Mouse (Mus musculus): ENCODE measurements around the gene Mfsd12.

The Mfsd12 gene

GRCm38 (mm10) chr10:81403511-81403910, 46.2 kb downstream of the Mfsd12 start:
- DNase-seq = no peak

GRCm38 (mm10) chr10:81404082-81404481, 46.8 kb downstream of the Mfsd12 start:
- DNase-seq = peak; percentile 63

- DNase-seq = no peak
Measured at GRCm38 (mm10) chr10:81404720-81405119, 47.4 kb downstream of the Mfsd12 start.

- peak; percentile 89 for DNase-seq
Measured at GRCm38 (mm10) chr10:81405588-81406201, 48.4 kb downstream of the Mfsd12 start.

- DNase-seq = no peak
Measured at GRCm38 (mm10) chr10:81406504-81407440, 49.5 kb downstream of the Mfsd12 start.

GRCm38 (mm10) chr10:81407539-81408423, 50.5 kb downstream of the Mfsd12 start:
- no peak for DNase-seq

- no peak for DNase-seq
Measured at GRCm38 (mm10) chr10:81408424-81408729, 51.1 kb downstream of the Mfsd12 start.

- peak; percentile 87 for DNase-seq
Measured at GRCm38 (mm10) chr10:81408871-81409291, 51.6 kb downstream of the Mfsd12 start.

GRCm38 (mm10) chr10:81409330-81409729, 52.0 kb downstream of the Mfsd12 start:
- DNase-seq = no peak

- no peak for DNase-seq
Measured at GRCm38 (mm10) chr10:81410350-81410749, 53.1 kb downstream of the Mfsd12 start.

GRCm38 (mm10) chr10:81410981-81411380, 53.7 kb downstream of the Mfsd12 start:
- DNase-seq = no peak

GRCm38 (mm10) chr10:81411471-81412400, 54.4 kb downstream of the Mfsd12 start:
- DNase-seq = no peak

- DNase-seq = no peak
Measured at GRCm38 (mm10) chr10:81412586-81413309, 55.5 kb downstream of the Mfsd12 start.

- DNase-seq = peak; percentile 55
Measured at GRCm38 (mm10) chr10:81413310-81414261, 56.3 kb downstream of the Mfsd12 start.

- no peak for DNase-seq
Measured at GRCm38 (mm10) chr10:81414682-81415081, 57.4 kb downstream of the Mfsd12 start.

- no peak for DNase-seq
Measured at GRCm38 (mm10) chr10:81415146-81415545, 57.9 kb downstream of the Mfsd12 start.
